Mouse (Mus musculus): ENCODE measurements around the gene Frmd6. TPM values are rescaled to one million over a fixed set of nuclear protein-coding genes. Genes with fewer than 3 reads are reported as not detected.

Frmd6 gene
- total RNA-seq, 2 experiments from 2014 or later = 34.9 to 40.8 TPM

DNA sequence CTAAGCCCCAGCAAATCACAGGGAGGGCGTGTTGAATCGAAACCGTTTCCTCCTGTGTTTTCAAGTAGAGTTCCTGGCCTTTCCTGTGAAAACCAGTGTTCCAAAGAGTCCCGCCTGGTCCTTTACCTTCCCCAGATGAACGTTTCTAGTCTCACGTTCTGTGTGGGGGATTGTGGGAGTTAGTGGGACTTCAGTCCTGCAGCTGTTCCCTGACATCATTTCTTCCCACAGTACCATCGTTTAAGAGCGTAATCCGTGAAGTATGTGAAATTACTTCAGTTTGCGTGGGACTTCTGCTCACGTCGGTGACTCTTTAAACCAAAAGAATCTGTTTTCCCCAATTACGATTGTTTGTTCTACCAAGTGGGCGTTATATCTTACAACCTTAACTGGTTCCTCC is 57.8 kb downstream of the Frmd6 start:
- peak in 1 of 2 experiments; percentile 50 for DNase-seq (ENCODE audit: low spot score in 2 of 2)
- intact Hi-C loops (cut with DNase I) = no loop called here

DNA sequence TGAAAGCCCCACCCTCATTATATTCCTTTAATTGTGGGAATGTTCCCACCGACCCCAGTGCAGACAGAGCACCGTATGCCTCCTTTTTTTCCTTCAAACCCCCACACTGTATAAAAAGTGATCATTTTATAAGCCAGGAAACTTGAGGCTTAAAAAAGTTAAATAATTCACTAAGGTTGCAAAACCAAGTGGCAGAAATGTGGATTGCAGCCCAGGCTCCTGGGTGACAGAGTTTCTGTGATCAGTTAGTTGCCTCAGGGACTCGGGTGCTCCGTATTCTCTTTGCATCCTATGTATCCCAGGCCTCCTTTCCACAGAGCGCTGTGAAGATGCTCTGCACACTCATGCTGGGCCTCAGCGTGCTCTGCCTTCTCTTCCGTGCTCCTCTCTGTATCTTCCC is 58.8 kb downstream of the Frmd6 start:
- intact Hi-C loops (cut with DNase I) = no loop called here
- DNase-seq (ENCODE audit: low spot score in 2 of 2) = no peak

DNA sequence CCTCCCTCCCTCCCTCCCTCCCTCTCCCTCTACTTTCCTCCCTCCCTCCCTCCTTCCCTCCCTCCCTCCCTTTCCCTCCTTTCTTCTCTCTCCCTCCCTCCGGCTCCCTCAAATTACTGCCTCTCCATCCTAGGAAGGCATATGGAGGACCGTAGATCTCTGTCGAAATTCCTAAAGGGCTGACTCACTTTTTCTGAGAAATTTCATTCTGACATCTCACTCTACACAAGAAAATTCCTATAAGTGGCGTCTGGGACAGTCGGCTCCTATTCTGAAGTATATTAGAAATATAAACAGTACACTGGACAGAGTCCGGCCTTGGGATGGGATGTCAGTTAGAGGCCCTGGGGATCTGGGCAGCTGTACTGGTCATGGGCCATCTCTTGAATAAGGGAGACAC is 59.7 kb downstream of the Frmd6 start:
- intact Hi-C loops (cut with DNase I) = no loop called here
- no peak for DNase-seq (ENCODE audit: low spot score in 2 of 2)

DNA sequence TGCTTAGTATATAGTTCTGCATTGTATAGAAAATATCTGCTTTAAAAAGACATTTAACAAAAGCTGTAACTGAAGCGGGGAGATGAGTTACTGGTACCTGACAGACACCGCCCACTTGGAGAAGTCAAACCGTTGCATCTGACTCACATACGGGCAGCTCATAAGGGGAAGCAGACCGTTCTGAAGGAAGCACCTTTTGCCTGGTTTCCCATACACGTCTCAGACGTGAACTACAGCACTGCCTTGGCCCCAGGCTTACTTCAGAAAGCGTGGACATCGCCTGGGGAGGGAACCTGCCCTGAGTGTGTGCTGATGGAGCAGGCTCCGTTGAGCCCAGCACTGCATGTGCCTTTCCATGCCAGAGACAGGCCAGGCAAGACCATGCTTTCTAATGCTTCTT is 60.3 kb downstream of the Frmd6 start:
- no peak for DNase-seq (ENCODE audit: low spot score in 2 of 2)
- intact Hi-C loops (cut with DNase I) = no loop called here

DNA sequence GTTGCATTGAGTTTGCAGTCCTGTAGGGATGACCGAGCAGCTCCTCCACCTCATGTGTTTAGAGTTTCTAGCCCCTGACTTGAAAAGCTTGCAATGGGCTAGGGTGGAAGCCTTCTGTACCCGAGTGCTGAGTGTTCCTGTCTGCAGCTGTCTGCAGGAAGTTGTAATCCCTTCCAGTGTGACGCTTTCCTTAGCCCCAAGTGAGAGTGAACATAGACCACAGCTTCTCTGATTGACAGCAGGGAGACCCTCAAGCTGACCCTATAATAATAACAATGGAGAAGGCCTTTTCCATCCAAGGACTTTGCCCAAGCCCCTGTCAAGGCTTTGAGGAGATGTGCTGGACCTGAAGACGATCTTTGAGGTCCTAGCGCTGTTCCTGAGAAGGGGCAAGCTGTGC is 65.1 kb downstream of the Frmd6 start:
- no peak for DNase-seq (ENCODE audit: low spot score in 2 of 2)
- intact Hi-C loops (cut with DNase I) = no loop called here

GRCm38 (mm10) chr12:70890874-70891470 is 65.7 kb downstream of the Frmd6 start:
- no peak for DNase-seq (ENCODE audit: low spot score in 2 of 2)
- intact Hi-C loops (cut with DNase I) = no loop called here

DNA sequence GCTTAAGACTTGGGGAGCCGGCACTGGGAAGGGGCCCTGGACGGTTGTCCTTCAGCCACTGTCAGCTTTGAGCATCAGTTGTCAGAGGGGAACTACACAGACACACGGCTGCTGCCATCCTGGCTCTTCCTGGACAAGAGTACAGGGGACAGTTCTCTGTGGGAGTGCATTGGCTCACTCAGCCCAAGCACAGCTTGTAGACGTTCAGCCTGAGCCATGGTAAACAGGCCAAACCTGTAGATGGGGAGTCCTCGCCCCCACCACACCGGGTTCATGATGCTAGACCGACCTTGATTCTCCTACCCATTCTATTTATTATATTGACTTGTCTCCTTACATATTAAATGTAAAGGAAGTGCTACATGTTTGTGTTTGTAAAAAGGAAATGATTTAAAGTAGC is 70.0 kb downstream of the Frmd6 start:
- intact Hi-C loops (cut with DNase I) = no loop called here
- no peak for DNase-seq (ENCODE audit: low spot score in 2 of 2)

- intact Hi-C loops (cut with DNase I) = no loop called here
- DNase-seq (ENCODE audit: low spot score in 2 of 2) = no peak
Measured at GRCm38 (mm10) chr12:70896068-70896467, 70.8 kb downstream of the Frmd6 start.

DNA sequence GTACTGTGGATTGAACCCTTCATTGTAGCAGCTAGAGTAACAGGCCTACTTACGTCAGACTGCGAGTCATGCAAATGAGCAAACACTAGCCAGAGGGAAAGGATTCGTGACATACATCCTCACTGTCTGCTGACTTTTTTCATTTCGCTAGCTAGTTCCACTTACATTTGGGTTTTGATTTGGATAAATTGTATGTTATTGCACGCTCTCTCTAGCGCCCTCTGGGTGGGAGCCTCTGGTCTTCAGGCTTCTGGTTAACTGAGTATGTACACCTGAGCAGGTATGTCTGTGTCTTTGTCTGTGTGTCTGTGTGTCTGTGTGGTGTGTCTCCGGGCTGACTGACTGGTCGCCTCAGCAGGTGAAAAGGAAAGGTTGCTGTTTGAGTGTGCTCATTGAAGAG is 72.1 kb downstream of the Frmd6 start:
- intact Hi-C loops (cut with DNase I) = no loop called here
- no peak for DNase-seq (ENCODE audit: low spot score in 2 of 2)

GRCm38 (mm10) chr12:70898450-70898849 is 73.1 kb downstream of the Frmd6 start:
- intact Hi-C loops (cut with DNase I) = no loop called here
- no peak for DNase-seq (ENCODE audit: low spot score in 2 of 2)

- intact Hi-C loops (cut with DNase I) = no loop called here
- DNase-seq (ENCODE audit: low spot score in 2 of 2) = no peak
Measured at GRCm38 (mm10) chr12:70904471-70904870, 79.2 kb downstream of the Frmd6 start.

GRCm38 (mm10) chr12:70906867-70907266 is 81.6 kb downstream of the Frmd6 start:
- DNase-seq (ENCODE audit: low spot score in 2 of 2) = peak in 1 of 2 experiments; percentile 55

DNA sequence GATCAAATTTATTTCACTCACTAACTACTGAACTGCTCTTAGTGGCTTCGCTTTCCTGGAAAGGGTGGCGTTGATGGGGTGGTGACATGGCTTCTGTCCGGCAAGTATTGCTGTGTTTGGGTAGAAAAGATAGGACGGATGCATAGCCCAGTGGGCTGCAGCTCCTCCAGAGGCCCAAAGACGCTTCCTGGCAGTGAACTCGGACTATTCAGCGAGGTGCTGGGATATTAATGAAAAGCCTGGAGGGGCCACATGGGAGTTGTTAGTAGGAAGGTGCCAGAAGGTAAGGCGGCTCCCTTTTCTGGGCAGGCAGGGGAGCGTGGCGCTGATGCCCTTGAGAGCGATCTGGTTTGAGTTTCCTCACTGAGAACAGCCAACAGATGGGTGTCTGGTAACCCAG is 82.3 kb downstream of the Frmd6 start:
- DNase-seq (ENCODE audit: low spot score in 2 of 2) = no peak
- intact Hi-C loops (cut with DNase I) = loop anchor here (2.0 kb wide), 1 partner anchor 83 kb away; the partner anchor contains the start of gene Frmd6

More at GRCm38 (mm10) chr12:70906867-70907266, 81.6 kb downstream of the Frmd6 start:
- intact Hi-C loops (cut with DNase I) = no loop called here

DNA sequence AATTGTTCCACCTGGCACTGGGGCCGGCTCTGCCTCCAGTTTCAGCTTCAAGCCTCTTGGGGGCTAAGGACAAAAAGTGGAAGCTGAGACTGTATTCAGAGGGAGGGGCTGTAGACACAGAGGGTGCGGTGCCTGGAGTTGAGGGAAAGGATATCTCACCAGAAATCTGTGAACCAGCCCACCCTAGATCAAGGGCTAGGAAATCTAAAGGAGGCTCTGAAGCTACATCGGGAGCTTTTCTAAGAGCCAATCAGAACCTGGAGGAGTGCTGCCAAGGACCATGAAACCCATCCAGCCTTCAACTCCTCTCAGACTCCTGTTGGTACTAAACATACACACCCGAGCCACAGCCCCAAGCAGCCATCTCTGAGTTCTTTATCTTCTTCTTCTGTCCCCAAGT is 82.8 kb downstream of the Frmd6 start:
- intact Hi-C loops (cut with DNase I) = loop anchor here (2.0 kb wide), 1 partner anchor 83 kb away; the partner anchor contains the start of gene Frmd6
- no peak for DNase-seq (ENCODE audit: low spot score in 2 of 2)

GRCm38 (mm10) chr12:70910241-70910720 is 85.0 kb downstream of the Frmd6 start:
- peak; percentile 71 to 76 for DNase-seq (ENCODE audit: low spot score in 2 of 2)
- intact Hi-C loops (cut with DNase I) = loop anchor here (1.0 to 10.0 kb wide), 4 partner anchors 213 to 675 kb away; partner anchors contain the start of gene Pygl

GRCm38 (mm10) chr12:70911029-70911428 is 85.7 kb downstream of the Frmd6 start:
- DNase-seq (ENCODE audit: low spot score in 2 of 2) = peak; percentile 78 to 81
- intact Hi-C loops (cut with DNase I) = loop anchor here (5.0 to 10.0 kb wide), 3 partner anchors 214 to 676 kb away; partner anchors contain the start of gene Pygl

- no peak for DNase-seq (ENCODE audit: low spot score in 2 of 2)
- intact Hi-C loops (cut with DNase I) = loop anchor here (5.0 to 10.0 kb wide), 3 partner anchors 215 to 677 kb away; partner anchors contain the start of gene Pygl
Measured at GRCm38 (mm10) chr12:70911676-70912379, 86.5 kb downstream of the Frmd6 start.

- peak; percentile 53 to 62 for DNase-seq (ENCODE audit: low spot score in 2 of 2)
- intact Hi-C loops (cut with DNase I) = loop anchor here (5.0 to 10.0 kb wide), 3 partner anchors 216 to 679 kb away; partner anchors contain the start of gene Pygl
Measured at GRCm38 (mm10) chr12:70913429-70913828, 88.1 kb downstream of the Frmd6 start.

- DNase-seq (ENCODE audit: low spot score in 2 of 2) = peak in 1 of 2 experiments; percentile 62
- intact Hi-C loops (cut with DNase I) = loop anchor here (5.0 to 10.0 kb wide), 3 partner anchors 217 to 680 kb away; partner anchors contain the start of gene Pygl
Measured at GRCm38 (mm10) chr12:70914387-70914786, 89.1 kb downstream of the Frmd6 start.

- intact Hi-C loops (cut with DNase I) = no loop called here
- no peak for DNase-seq (ENCODE audit: low spot score in 2 of 2)
Measured at GRCm38 (mm10) chr12:70929781-70930180, 104.5 kb downstream of the Frmd6 start.

GRCm38 (mm10) chr12:70937150-70937549 is 111.8 kb downstream of the Frmd6 start:
- intact Hi-C loops (cut with DNase I) = no loop called here
- peak in 1 of 2 experiments; percentile 21 for DNase-seq (ENCODE audit: low spot score in 2 of 2)
